Mouse (Mus musculus): ENCODE measurements around the gene Plpp7. TPM values are rescaled to one million over a fixed set of nuclear protein-coding genes. Genes with fewer than 3 reads are reported as not detected.

The Plpp7 gene
- total and polyA plus RNA-seq, 3 experiments, result 7.3 to 15.1 TPM; not detected in 1

- DNase-seq (ENCODE audit: low read depth, low spot score), result no peak
- Histone ChIP-seq H3K27ac (ENCODE audit: control insufficient read depth, low read depth, low read length) (no peak overlapping the region), H3K4me3 (ENCODE audit: control insufficient read depth in 1 of 2, insufficient read depth in 1 of 2, low read depth in 2 of 2, low read length in 2 of 2) (no peak overlapping the region)
Measured at GRCm38 (mm10) chr2:32155614-32156013, 60.3 kb downstream of the Plpp7 start.

GRCm38 (mm10) chr2:32156645-32157044 lies 61.3 kb downstream of the Plpp7 start:
- peaks cover 12 to 29% of the 10 kb centered on the region in 2 experiments for H3K4me1 ChIP-seq (ENCODE audit: control insufficient read depth in 1 of 2, insufficient read depth in 2 of 2, low read length in 2 of 2)
- no peak overlapping the region for H3K27ac ChIP-seq (ENCODE audit: control insufficient read depth, low read depth, low read length)
- H3K27me3 ChIP-seq (ENCODE audit: control insufficient read depth in 1 of 2, insufficient read depth in 2 of 2, low read length in 2 of 2), result no peaks in the 10 kb centered on the region
- peaks cover 0 to 27% of the 10 kb centered on the region in 2 experiments; a peak in 2 of 4 replicates for H3K36me3 ChIP-seq (ENCODE audit: control insufficient read depth in 1 of 2, insufficient read depth in 2 of 2, low read length in 2 of 2)
- no peaks in the 10 kb centered on the region for H3K9me3 ChIP-seq (replicated peaks; ENCODE audit: insufficient read depth, low read length)
- H3K4me3 ChIP-seq (ENCODE audit: control insufficient read depth in 1 of 2, insufficient read depth in 1 of 2, low read depth in 2 of 2, low read length in 2 of 2), result no peak overlapping the region
- no peak for DNase-seq (ENCODE audit: low read depth, low spot score)
- H3K79me2 ChIP-seq (ENCODE audit: control insufficient read depth, insufficient read depth, low read length, poor library complexity), result peaks cover 91% of the 10 kb centered on the region
- no peak for TF ChIP-seq MYC (IDR thresholded peaks at IDR 0.05; ENCODE audit: low read depth, low read length)
- TF ChIP-seq CHD1 (IDR thresholded peaks at IDR 0.05; ENCODE audit: low read depth, low read length), result no peak
- no peak for TF ChIP-seq ZKSCAN1 (IDR thresholded peaks at IDR 0.05; ENCODE audit: low read depth, low read length)
- TF ChIP-seq NRF1 (IDR thresholded peaks at IDR 0.05; ENCODE audit: insufficient read depth, low read depth, low read length, poor library complexity, severe bottlenecking), result no peak
- TF ChIP-seq TAL1 (IDR thresholded peaks at IDR 0.05; ENCODE audit: low read length), result no peak
- TF ChIP-seq CTCF (IDR thresholded peaks at IDR 0.05 in 2 of 3, conservative IDR thresholded peaks at IDR 0.05 in 1 of 3; ENCODE audit: control insufficient read depth in 1 of 3, insufficient read depth in 1 of 3, low read depth in 2 of 3, low read length in 3 of 3, poor library complexity in 1 of 3, severe bottlenecking in 1 of 3), result no peak
- H3K9ac ChIP-seq (ENCODE audit: control insufficient read depth, low read depth, low read length, poor library complexity, severe bottlenecking), result no peak overlapping the region

More at GRCm38 (mm10) chr2:32155614-32156013, 60.3 kb downstream of the Plpp7 start:
- peaks cover 89% of the 10 kb centered on the region for H3K79me2 ChIP-seq (ENCODE audit: control insufficient read depth, insufficient read depth, low read length, poor library complexity)
- peaks cover 12 to 29% of the 10 kb centered on the region in 2 experiments for H3K4me1 ChIP-seq (ENCODE audit: control insufficient read depth in 1 of 2, insufficient read depth in 2 of 2, low read length in 2 of 2)
- TF ChIP-seq EP300 (IDR thresholded peaks at IDR 0.05; ENCODE audit: low read depth in 1 of 2, low read length in 2 of 2) (no peak), BHLHE40 (IDR thresholded peaks at IDR 0.05; ENCODE audit: borderline replicate concordance, low read depth, low read length) (no peak), TBP (IDR thresholded peaks at IDR 0.05; ENCODE audit: low read depth, low read length) (no peak), MAFK (IDR thresholded peaks at IDR 0.05; ENCODE audit: borderline replicate concordance, low read depth, low read length) (no peak), GATA1 (IDR thresholded peaks at IDR 0.05; ENCODE audit: low read depth, low read length) (no peak), CHD1 (IDR thresholded peaks at IDR 0.05; ENCODE audit: low read depth, low read length) (no peak)
- peaks cover 0 to 27% of the 10 kb centered on the region in 2 experiments; a peak in 2 of 4 replicates for H3K36me3 ChIP-seq (ENCODE audit: control insufficient read depth in 1 of 2, insufficient read depth in 2 of 2, low read length in 2 of 2)
- H3K27me3 ChIP-seq (ENCODE audit: control insufficient read depth in 1 of 2, insufficient read depth in 2 of 2, low read length in 2 of 2), result no peaks in the 10 kb centered on the region
- no peak overlapping the region for H3K9ac ChIP-seq (ENCODE audit: control insufficient read depth, low read depth, low read length, poor library complexity, severe bottlenecking)
- no peaks in the 10 kb centered on the region for H3K9me3 ChIP-seq (replicated peaks; ENCODE audit: insufficient read depth, low read length)

- no peaks in the 10 kb centered on the region for H3K27me3 ChIP-seq (ENCODE audit: control insufficient read depth in 1 of 2, insufficient read depth in 2 of 2, low read length in 2 of 2)
- H3K4me3 ChIP-seq (ENCODE audit: control insufficient read depth in 1 of 2, insufficient read depth in 1 of 2, low read depth in 2 of 2, low read length in 2 of 2), result no peak overlapping the region
- H3K79me2 ChIP-seq (ENCODE audit: control insufficient read depth, insufficient read depth, low read length, poor library complexity), result peaks cover 91% of the 10 kb centered on the region
- TF ChIP-seq SMC3 (IDR thresholded peaks at IDR 0.05; ENCODE audit: low read depth, low read length) (no peak), TCF12 (IDR thresholded peaks at IDR 0.05; ENCODE audit: low read depth, low read length) (no peak), MAZ (IDR thresholded peaks at IDR 0.05; ENCODE audit: low read depth, low read length) (no peak), BHLHE40 (IDR thresholded peaks at IDR 0.05; ENCODE audit: borderline replicate concordance, low read depth, low read length) (no peak), USF1 (IDR thresholded peaks at IDR 0.05; ENCODE audit: low read depth, low read length) (no peak), USF2 (IDR thresholded peaks at IDR 0.05; ENCODE audit: borderline replicate concordance in 1 of 2, insufficient read depth in 1 of 2, low read depth in 1 of 2, low read length in 2 of 2) (no peak), MAX (IDR thresholded peaks at IDR 0.05; ENCODE audit: low read length) (no peak)
- no peak overlapping the region for H3K9ac ChIP-seq (ENCODE audit: control insufficient read depth, low read depth, low read length, poor library complexity, severe bottlenecking)
- no peak overlapping the region for H3K27ac ChIP-seq (ENCODE audit: control insufficient read depth, low read depth, low read length)
- H3K36me3 ChIP-seq (ENCODE audit: control insufficient read depth in 1 of 2, insufficient read depth in 2 of 2, low read length in 2 of 2), result peaks cover 0 to 26% of the 10 kb centered on the region in 2 experiments; a peak in 2 of 4 replicates
- DNase-seq (ENCODE audit: low read depth, low spot score), result no peak
- peaks cover 12 to 24% of the 10 kb centered on the region in 2 experiments for H3K4me1 ChIP-seq (ENCODE audit: control insufficient read depth in 1 of 2, insufficient read depth in 2 of 2, low read length in 2 of 2)
- no peaks in the 10 kb centered on the region for H3K9me3 ChIP-seq (replicated peaks; ENCODE audit: insufficient read depth, low read length)
Measured at GRCm38 (mm10) chr2:32157328-32157727, 62.0 kb downstream of the Plpp7 start.

Data from MEL (cell line).